Mouse (Mus musculus): ENCODE data around the gene Jhy. TPM values are rescaled to one million over a fixed set of nuclear protein-coding genes. Genes with fewer than 3 reads are reported as not detected.

Jhy gene
- total and polyA plus RNA-seq, 3 experiments, result 0.10 TPM; not detected in 2

- no peak overlapping the region for H3K27ac ChIP-seq
- TF ChIP-seq EP300 (IDR thresholded peaks at IDR 0.05; ENCODE audit: insufficient read depth, low read depth, low read length), result no peak
- TF ChIP-seq CTCF (IDR thresholded peaks at IDR 0.05), result peak; percentile 75
- TF ChIP-seq POLR2A (IDR thresholded peaks at IDR 0.05; ENCODE audit: insufficient read depth, low read depth, low read length), result no peak
- no peak for DNase-seq
- H3K36me3 ChIP-seq (ENCODE audit: control insufficient read depth, insufficient read depth, low read length), result no peaks in the 10 kb centered on the region
- H3K4me1 ChIP-seq (ENCODE audit: control insufficient read depth, insufficient read depth, low read length), result no peaks in the 10 kb centered on the region
- H3K4me3 ChIP-seq, result no peak overlapping the region
- no peaks in the 10 kb centered on the region for H3K27me3 ChIP-seq (ENCODE audit: control insufficient read depth, insufficient read depth, low read length)
- H3K79me2 ChIP-seq (replicated peaks; ENCODE audit: control insufficient read depth, insufficient read depth, low read length), result no peaks in the 10 kb centered on the region
- intact Hi-C loops (cut with DNase I), result loop anchor here (1.0 kb wide), 1 partner anchor 148 kb away; no protein-coding TSS in a partner anchor
- no peak overlapping the region for H3K9ac ChIP-seq (ENCODE audit: low read depth, low read length)
- 34% methylated on average over 6 of the region's 6 CpGs for WGBS
Observed at GRCm38 (mm10) chr9:40982480-40982879, 18.6 kb upstream of the Jhy start.

- WGBS, result 77% methylated on average over 11 of the region's 11 CpGs
- no peak overlapping the region for H3K27ac ChIP-seq
- intact Hi-C loops (cut with DNase I), result no loop called here
- H3K36me3 ChIP-seq (ENCODE audit: control insufficient read depth, insufficient read depth, low read length), result no peaks in the 10 kb centered on the region
- no peaks in the 10 kb centered on the region for H3K79me2 ChIP-seq (replicated peaks; ENCODE audit: control insufficient read depth, insufficient read depth, low read length)
- H3K4me3 ChIP-seq, result no peak overlapping the region
- no peak overlapping the region for H3K9ac ChIP-seq (ENCODE audit: low read depth, low read length)
- no peak for TF ChIP-seq EP300 (IDR thresholded peaks at IDR 0.05; ENCODE audit: insufficient read depth, low read depth, low read length)
- TF ChIP-seq CTCF (IDR thresholded peaks at IDR 0.05), result no peak
- no peak for TF ChIP-seq POLR2A (IDR thresholded peaks at IDR 0.05; ENCODE audit: insufficient read depth, low read depth, low read length)
- H3K27me3 ChIP-seq (ENCODE audit: control insufficient read depth, insufficient read depth, low read length), result no peaks in the 10 kb centered on the region
- no peak for DNase-seq
- no peaks in the 10 kb centered on the region for H3K4me1 ChIP-seq (ENCODE audit: control insufficient read depth, insufficient read depth, low read length)
Observed at GRCm38 (mm10) chr9:40974042-40974801, 10.3 kb upstream of the Jhy start.

DNA sequence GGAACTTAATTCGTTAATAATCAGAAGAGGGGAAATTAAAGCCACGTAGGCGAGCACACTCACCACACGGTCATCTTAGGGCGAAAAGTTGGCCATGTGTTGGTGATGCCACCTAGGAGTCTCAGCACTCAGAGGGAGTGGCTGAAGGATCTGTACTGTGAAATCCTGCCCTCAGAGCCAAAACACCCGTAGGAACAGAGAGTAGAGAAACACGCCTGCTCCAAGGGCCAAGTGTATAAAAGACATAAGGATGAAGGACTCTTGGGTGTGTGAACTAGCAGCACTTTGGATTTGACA, 448 bp upstream of the Jhy start:
- intact Hi-C loops (cut with DNase I), result no loop called here
- H3K27me3 ChIP-seq (ENCODE audit: control insufficient read depth, insufficient read depth, low read length), result peaks cover 12% of the 10 kb centered on the region

GRCm38 (mm10) chr9:40961401-40961800, 2.5 kb downstream of the Jhy start:
- no peaks in the 10 kb centered on the region for H3K4me1 ChIP-seq (ENCODE audit: control insufficient read depth, insufficient read depth, low read length)
- H3K27ac ChIP-seq, result no peak overlapping the region
- no peak for DNase-seq
- no peak overlapping the region for H3K9ac ChIP-seq (ENCODE audit: low read depth, low read length)
- H3K27me3 ChIP-seq (ENCODE audit: control insufficient read depth, insufficient read depth, low read length), result peaks cover 14% of the 10 kb centered on the region
- TF ChIP-seq CTCF (IDR thresholded peaks at IDR 0.05) (no peak), POLR2A (IDR thresholded peaks at IDR 0.05; ENCODE audit: insufficient read depth, low read depth, low read length) (no peak), EP300 (IDR thresholded peaks at IDR 0.05; ENCODE audit: insufficient read depth, low read depth, low read length) (no peak)
- H3K36me3 ChIP-seq (ENCODE audit: control insufficient read depth, insufficient read depth, low read length), result no peaks in the 10 kb centered on the region
- intact Hi-C loops (cut with DNase I), result no loop called here
- no peaks in the 10 kb centered on the region for H3K79me2 ChIP-seq (replicated peaks; ENCODE audit: control insufficient read depth, insufficient read depth, low read length)
- WGBS, result 81% methylated on average over 3 of the region's 3 CpGs
- H3K4me3 ChIP-seq, result no peak overlapping the region

More for the DNA sequence above, 448 bp upstream of the Jhy start:
- 33% methylated on average over 7 of the region's 7 CpGs for WGBS
- no peaks in the 10 kb centered on the region for H3K36me3 ChIP-seq (ENCODE audit: control insufficient read depth, insufficient read depth, low read length)
- DNase-seq, result no peak
- no peak overlapping the region for H3K27ac ChIP-seq
- TF ChIP-seq EP300 (IDR thresholded peaks at IDR 0.05; ENCODE audit: insufficient read depth, low read depth, low read length), result no peak
- no peak for TF ChIP-seq CTCF (IDR thresholded peaks at IDR 0.05)
- no peak for TF ChIP-seq POLR2A (IDR thresholded peaks at IDR 0.05; ENCODE audit: insufficient read depth, low read depth, low read length)
- no peaks in the 10 kb centered on the region for H3K79me2 ChIP-seq (replicated peaks; ENCODE audit: control insufficient read depth, insufficient read depth, low read length)
- no peaks in the 10 kb centered on the region for H3K4me1 ChIP-seq (ENCODE audit: control insufficient read depth, insufficient read depth, low read length)
- no peak overlapping the region for H3K4me3 ChIP-seq
- H3K9ac ChIP-seq (ENCODE audit: low read depth, low read length), result no peak overlapping the region

DNA sequence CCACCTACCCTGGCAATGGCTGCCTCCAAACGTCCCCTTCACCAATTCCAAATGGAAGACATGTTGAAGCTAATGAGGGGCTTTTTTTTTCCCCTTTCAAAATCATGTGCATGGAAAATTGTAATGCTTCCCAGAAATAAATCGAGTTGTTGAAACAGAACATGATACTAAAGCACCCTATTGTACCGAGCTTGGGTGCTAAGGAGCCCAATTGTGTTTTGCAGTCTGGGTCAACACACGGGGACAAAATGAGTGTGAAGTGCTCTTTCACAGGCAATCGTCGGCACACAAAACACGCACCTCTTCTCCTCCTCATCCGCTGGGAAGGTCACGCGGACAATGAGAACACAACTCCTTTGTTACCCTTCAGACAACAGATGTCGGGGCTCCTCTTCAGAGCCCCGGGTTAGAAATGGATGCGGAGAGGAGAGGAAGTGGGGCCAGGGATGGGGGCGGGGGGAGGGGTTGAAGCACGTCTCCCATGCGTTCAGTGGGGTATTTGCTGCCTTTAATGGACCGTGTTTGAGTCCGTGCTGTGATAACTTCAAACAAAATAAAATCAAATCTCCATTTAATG, 14.8 kb downstream of the Jhy start:
- no peak overlapping the region for H3K4me3 ChIP-seq
- intact Hi-C loops (cut with DNase I), result no loop called here
- 72% methylated on average over 18 of the region's 18 CpGs for WGBS
- DNase-seq, result no peak
- TF ChIP-seq EP300 (IDR thresholded peaks at IDR 0.05; ENCODE audit: insufficient read depth, low read depth, low read length) (no peak), POLR2A (IDR thresholded peaks at IDR 0.05; ENCODE audit: insufficient read depth, low read depth, low read length) (no peak), CTCF (IDR thresholded peaks at IDR 0.05) (no peak)
- H3K27ac ChIP-seq, result no peak overlapping the region
- H3K27me3 ChIP-seq (ENCODE audit: control insufficient read depth, insufficient read depth, low read length), result no peaks in the 10 kb centered on the region; the same call in 1 of the 2 replicates
- no peaks in the 10 kb centered on the region for H3K4me1 ChIP-seq (ENCODE audit: control insufficient read depth, insufficient read depth, low read length)
- no peaks in the 10 kb centered on the region for H3K79me2 ChIP-seq (replicated peaks; ENCODE audit: control insufficient read depth, insufficient read depth, low read length)
- H3K36me3 ChIP-seq (ENCODE audit: control insufficient read depth, insufficient read depth, low read length), result no peaks in the 10 kb centered on the region
- no peak overlapping the region for H3K9ac ChIP-seq (ENCODE audit: low read depth, low read length)

DNA sequence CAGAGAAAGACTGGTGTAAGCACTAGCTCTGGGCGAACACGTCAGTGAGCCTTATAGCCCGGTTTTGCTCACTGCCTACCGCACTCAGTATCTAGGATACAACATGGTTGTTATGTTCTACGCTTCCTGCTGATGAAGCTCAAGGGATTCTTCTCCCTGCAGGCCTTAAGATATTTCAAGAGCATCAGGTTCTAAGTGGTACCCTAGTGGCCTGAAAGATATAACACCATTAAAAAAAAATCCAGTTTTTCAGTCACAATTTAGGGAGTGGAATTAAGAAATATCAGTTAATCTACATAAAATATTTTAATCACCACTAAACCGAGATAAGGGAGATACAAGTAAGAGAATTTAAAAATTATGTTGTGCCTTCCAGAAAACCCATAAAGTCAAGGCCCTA, 15.4 kb downstream of the Jhy start:
- Histone ChIP-seq H3K36me3 (ENCODE audit: control insufficient read depth, insufficient read depth, low read length) (no peaks in the 10 kb centered on the region), H3K79me2 (replicated peaks; ENCODE audit: control insufficient read depth, insufficient read depth, low read length) (no peaks in the 10 kb centered on the region), H3K27ac (no peak overlapping the region), H3K4me3 (no peak overlapping the region), H3K27me3 (ENCODE audit: control insufficient read depth, insufficient read depth, low read length) (no peaks in the 10 kb centered on the region; the same call in 1 of the 2 replicates), H3K4me1 (ENCODE audit: control insufficient read depth, insufficient read depth, low read length) (no peaks in the 10 kb centered on the region), H3K9ac (ENCODE audit: low read depth, low read length) (no peak overlapping the region)
- TF ChIP-seq POLR2A (IDR thresholded peaks at IDR 0.05; ENCODE audit: insufficient read depth, low read depth, low read length) (no peak), CTCF (IDR thresholded peaks at IDR 0.05) (peak; percentile 17; the same call in 1 of the 2 replicates)
- WGBS, result 70% methylated on average over 6 of the region's 6 CpGs
- no peak for DNase-seq
- intact Hi-C loops (cut with DNase I), result no loop called here
